Mouse (Mus musculus) forebrain, embryonic 14.5 days (tissue): ENCODE data around the gene Brd7. TPM values are rescaled to one million over a fixed set of nuclear protein-coding genes. Genes with fewer than 3 reads are reported as not detected.
A peak's percentile ranks its signal among the peaks of the same experiment; 100 is the strongest.

Source experiments
- ATAC-seq: fragments of 200-750 bp; cut with Nextera tagmentation; 2 replicates; pipeline ENCODE4 v1.8.0; 2017; ENCODE audit warnings: mild to moderate bottlenecking, moderate library complexity
- DNase-seq: peaks from one replicate; pipeline ENCODE4 v3.0.0-alpha.2; 2015; ENCODE audit warnings: low spot score
- H3K27ac ChIP-seq: fragments of 300-500 bp; sonication (generic); 2 replicates; pipeline ENCODE4 v1.5.1; 2014; ENCODE audit warnings: low read depth, mild to moderate bottlenecking, control low read depth, low read length, moderate library complexity
- H3K27me3 ChIP-seq: fragments of 300-500 bp; sonication (generic); replicated peaks from 2 replicates; pipeline ENCODE4 v1.6.1; 2014; ENCODE audit warnings: low read length, control low read depth, mixed read lengths; ENCODE audit not compliant: control insufficient read depth, insufficient read depth
- H3K36me3 ChIP-seq: fragments of 300-500 bp; sonication (generic); 2 replicates; pipeline ENCODE4 v1.6.1; 2014; ENCODE audit warnings: low read length, control low read depth; ENCODE audit not compliant: control insufficient read depth, insufficient read depth
- H3K4me1 ChIP-seq: fragments of 300-500 bp; sonication (generic); 2 replicates; pipeline ENCODE4 v1.6.1; 2014; ENCODE audit warnings: antibody characterized with exemption, low read length, control low read depth; ENCODE audit not compliant: control insufficient read depth, insufficient read depth
- H3K4me2 ChIP-seq: fragments of 300-500 bp; sonication (generic); 2 replicates; pipeline ENCODE4 v1.6.1; 2014; ENCODE audit warnings: mild to moderate bottlenecking, control low read depth, low read length
- H3K4me3 ChIP-seq: fragments of 300-500 bp; sonication (generic); 2 replicates; pipeline ENCODE4 v1.5.1; 2014; ENCODE audit warnings: low read depth, low read length, control low read depth
- H3K9ac ChIP-seq: fragments of 300-500 bp; sonication (generic); 2 replicates; pipeline ENCODE4 v1.6.1; 2014; ENCODE audit warnings: mild to moderate bottlenecking, low read length, control low read depth, moderate library complexity
- H3K9me3 ChIP-seq: fragments of 300-500 bp; sonication (generic); replicated peaks from 2 replicates; pipeline ENCODE4 v1.6.1; 2016; ENCODE audit warnings: low read length, control low read depth, mixed read lengths; ENCODE audit not compliant: control insufficient read depth
- WGBS: fragments of 180-500 bp; shearing (Covaris S2); extraction: QIAGEN DNeasy Blood & Tissue Kit; methylation state at CpG from one replicate; pipeline ENCODE4 v1.1.7; 2014; 5-methylcytosine and 5-hydroxymethylcytosine counted together
- polyA plus RNA-seq: library from polyadenylated mRNA; unstranded; fragments of >200 nt; fragmentation: Nextera tagmentation; extraction: Ambion mirVana; gene quantifications from 2 replicates; pipeline ENCODE4 v1.2.1, GENCODE M21; 2014

Brd7 gene
- polyA plus RNA-seq, 1 experiment from 2014 or later = 48.0 TPM

DNA sequence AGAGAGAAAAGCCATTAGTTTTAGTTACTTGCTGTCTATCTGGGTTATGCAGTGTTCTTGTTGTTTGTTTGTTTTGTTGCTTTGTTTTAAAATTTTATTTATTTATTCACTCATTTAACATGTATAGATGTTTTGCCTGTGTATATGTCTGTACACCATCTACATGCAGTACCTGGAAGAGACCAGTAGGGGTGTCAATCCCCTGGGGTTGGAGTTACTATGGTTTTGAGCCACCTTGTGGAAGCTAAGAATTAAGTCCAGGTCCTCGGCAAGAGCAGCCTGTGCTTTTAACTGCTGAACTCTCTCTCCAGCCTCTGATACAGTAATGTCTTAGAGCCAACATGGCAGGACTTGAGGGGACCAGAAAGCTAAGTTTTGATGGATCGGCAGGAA is 21.2 kb upstream of the Brd7 start:
- 81% methylated on average over 2 of the region's 2 CpGs for WGBS
- Histone ChIP-seq H3K36me3 (no peaks in the 10 kb centered on the region), H3K9me3 (no peaks in the 10 kb centered on the region), H3K4me3 (no peak overlapping the region), H3K4me1 (peaks cover 9% of the 10 kb centered on the region), H3K27ac (no peak overlapping the region; the same call in 1 of the 2 replicates), H3K9ac (no peak overlapping the region), H3K4me2 (no peak overlapping the region), H3K27me3 (no peaks in the 10 kb centered on the region)
- ATAC-seq (no peak), DNase-seq (no peak)

DNA sequence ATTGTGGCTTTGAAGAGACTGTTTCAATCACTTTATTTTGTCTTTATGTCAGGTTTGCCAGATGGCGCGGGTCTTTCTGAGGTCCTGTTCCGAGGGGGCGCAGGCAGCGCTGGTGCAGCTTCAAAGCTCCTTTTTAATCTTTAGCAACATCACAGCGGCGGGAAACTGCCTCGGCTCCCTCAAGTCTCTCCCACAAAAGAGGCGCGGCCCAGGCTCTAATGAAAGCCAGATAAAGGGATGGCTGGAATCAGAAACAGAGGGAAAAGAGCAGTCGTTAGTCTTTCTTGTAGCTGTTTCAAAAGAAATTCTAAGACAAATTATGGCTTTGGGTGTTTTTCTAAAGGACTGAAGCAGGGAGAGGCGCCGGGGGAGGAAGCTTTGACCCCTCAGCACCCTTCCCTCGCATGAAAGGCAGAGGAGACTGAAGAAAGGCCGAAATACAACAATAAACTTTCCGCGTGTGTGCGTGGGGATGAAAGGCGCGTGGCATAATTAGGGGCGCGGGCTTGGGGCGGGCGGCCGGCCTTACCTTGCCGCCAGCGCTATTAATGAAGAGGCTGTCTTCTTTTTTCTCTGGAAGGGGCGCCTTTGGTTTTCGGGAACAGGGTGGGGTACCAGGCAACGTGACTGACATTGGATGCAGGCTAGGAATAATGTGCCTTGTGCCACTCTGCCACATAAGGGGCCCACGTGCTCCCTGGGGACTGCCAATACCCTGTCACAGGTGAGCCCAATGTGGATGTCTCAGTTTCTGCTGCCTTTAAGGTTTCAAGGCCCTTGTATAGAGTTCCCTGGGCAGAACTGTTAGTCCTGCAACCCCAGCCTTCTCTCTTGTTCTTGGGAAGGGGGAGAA is 20.5 kb upstream of the Brd7 start:
- Histone ChIP-seq H3K9me3 (no peaks in the 10 kb centered on the region), H3K36me3 (no peaks in the 10 kb centered on the region), H3K27ac (peak overlapping the region; percentile 52), H3K4me3 (no peak overlapping the region), H3K4me1 (peaks cover 9% of the 10 kb centered on the region), H3K9ac (0 out of 2 replicates have a peak overlapping the region, but pooled peaks have one; percentile 21), H3K27me3 (no peaks in the 10 kb centered on the region), H3K4me2 (peak overlapping the region; percentile 20; the same call in 1 of the 2 replicates)
- DNase-seq (peak; percentile 80), ATAC-seq (peak; percentile 58)
- WGBS = 24% methylated on average over 31 of the region's 31 CpGs

DNA sequence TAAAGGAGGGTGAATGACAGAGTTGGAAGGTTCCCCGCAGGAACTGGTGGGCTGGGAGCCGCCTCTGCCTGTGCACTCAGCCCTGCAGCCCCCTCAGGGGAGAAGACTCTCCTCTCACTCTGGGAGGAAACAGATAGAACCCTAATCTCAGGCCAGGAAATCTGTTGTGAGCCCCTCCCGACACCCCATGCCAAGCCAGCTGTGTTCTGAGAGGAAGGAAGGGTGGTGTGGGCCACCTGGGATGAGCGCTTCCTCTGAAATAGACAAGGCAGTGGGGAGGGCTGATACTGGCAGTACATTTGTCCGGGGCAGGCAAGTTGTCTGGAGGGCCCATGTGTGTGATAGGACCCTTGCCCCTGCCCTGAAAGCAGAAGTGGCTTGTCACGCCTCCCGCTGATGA is 18.5 kb upstream of the Brd7 start:
- Histone ChIP-seq H3K36me3 (no peaks in the 10 kb centered on the region), H3K27ac (no peak overlapping the region), H3K4me1 (peaks cover 24% of the 10 kb centered on the region), H3K4me2 (no peak overlapping the region), H3K4me3 (no peak overlapping the region), H3K9ac (no peak overlapping the region), H3K27me3 (no peaks in the 10 kb centered on the region), H3K9me3 (no peaks in the 10 kb centered on the region)
- ATAC-seq (no peak), DNase-seq (no peak)
- WGBS = 90% methylated on average over 7 of the region's 7 CpGs

DNA sequence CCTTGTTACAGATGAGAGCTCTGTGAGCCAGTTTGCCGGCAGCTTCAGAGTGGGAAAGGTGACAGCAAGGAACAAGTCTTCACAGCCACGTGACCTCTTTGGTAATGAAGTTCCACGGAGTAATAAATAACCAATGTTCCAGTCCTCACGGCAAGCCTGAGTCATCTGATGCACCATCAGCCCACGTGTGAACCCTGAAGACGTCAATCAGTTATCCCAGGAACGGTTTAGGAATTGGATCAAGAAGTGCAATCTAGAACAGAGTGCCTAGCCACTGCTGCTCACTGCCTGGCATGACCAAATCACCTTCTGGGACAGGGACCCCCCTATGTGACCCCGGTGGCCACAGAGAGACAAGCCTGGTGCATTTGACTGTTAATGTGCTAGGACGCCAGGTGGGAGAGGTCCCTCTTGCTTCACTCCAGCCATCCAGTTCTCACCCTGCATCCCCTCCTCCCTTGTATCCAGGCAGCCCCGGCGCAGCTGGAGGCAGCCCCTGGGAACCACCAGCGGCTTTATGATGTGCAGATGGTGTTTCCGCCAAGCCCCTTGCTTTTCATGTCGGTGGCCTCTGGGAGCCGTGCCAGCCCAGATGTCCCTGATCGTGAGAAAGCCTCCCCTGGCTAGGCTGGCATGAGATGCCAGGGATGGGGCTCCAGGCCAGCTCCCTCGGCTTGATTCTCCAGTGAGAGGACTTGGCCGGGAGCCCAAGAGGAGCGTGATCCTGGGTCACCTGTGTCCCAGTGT is 15.0 kb upstream of the Brd7 start:
- peak; percentile 88 for DNase-seq
- Histone ChIP-seq H3K9ac (no peak overlapping the region), H3K4me3 (no peak overlapping the region), H3K27me3 (no peaks in the 10 kb centered on the region), H3K4me2 (no peak overlapping the region), H3K4me1 (peaks cover 16% of the 10 kb centered on the region), H3K36me3 (no peaks in the 10 kb centered on the region), H3K27ac (peak overlapping the region; percentile 39; the same call in 1 of the 2 replicates), H3K9me3 (no peaks in the 10 kb centered on the region)
- WGBS = 42% methylated on average over 19 of the region's 19 CpGs
- peak; percentile 90 for ATAC-seq

DNA sequence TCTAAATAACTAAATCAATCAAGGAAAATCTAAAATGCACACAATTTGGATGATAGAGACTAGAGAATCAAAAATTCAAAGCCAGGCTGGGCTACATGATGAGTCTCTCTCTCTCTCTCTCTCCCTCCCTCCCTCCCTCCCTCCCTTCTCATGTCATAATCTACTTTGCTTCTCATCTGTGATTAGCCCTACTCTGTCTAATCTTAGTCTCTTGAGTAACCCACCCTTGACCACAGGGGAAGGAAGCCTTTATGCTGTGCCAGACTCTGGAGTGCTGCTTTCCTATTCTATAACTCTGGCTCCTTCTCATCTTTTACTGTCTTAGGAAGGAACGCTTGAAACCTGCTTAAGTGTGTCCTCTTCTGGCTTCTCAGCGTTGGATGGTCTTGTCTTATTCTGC is 9.5 kb upstream of the Brd7 start:
- H3K36me3 ChIP-seq = no peaks in the 10 kb centered on the region
- no peak overlapping the region for H3K4me3 ChIP-seq
- DNase-seq = no peak
- no peaks in the 10 kb centered on the region for H3K27me3 ChIP-seq
- no peak overlapping the region for H3K4me2 ChIP-seq
- no peak overlapping the region for H3K27ac ChIP-seq
- no peaks in the 10 kb centered on the region for H3K9me3 ChIP-seq
- 93% methylated on average over 2 of the region's 2 CpGs for WGBS
- peaks cover 5% of the 10 kb centered on the region for H3K4me1 ChIP-seq
- no peak for ATAC-seq
- H3K9ac ChIP-seq = no peak overlapping the region

DNA sequence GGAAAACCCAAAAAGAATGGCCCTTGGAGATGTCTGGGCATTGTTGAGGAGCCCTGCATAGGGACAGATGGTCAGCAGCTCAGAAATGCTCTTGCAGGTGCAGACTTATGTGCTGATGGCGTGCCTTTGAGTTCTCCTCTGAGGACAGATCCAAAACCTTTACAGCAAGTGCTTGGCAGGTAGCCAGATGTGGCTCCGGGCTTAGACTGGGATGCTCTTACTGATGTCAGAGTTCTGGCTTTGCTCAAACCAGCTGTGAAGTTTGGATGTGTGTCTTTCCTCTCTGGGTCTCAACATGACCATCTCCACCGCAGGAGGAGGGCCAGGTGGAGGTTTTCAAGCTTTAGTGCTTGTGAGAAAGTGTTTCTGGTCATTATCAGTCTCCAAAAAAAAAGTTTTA is 7.8 kb upstream of the Brd7 start:
- WGBS = 52% methylated on average over 3 of the region's 3 CpGs
- H3K9me3 ChIP-seq = no peaks in the 10 kb centered on the region
- ATAC-seq (no peak), DNase-seq (no peak)
- no peaks in the 10 kb centered on the region for H3K27me3 ChIP-seq
- H3K4me3 ChIP-seq = no peak overlapping the region
- H3K9ac ChIP-seq = 0 out of 2 replicates have a peak overlapping the region, but pooled peaks have one; percentile 13
- H3K4me1 ChIP-seq = no peaks in the 10 kb centered on the region
- no peaks in the 10 kb centered on the region for H3K36me3 ChIP-seq
- H3K27ac ChIP-seq = no peak overlapping the region
- H3K4me2 ChIP-seq = no peak overlapping the region

DNA sequence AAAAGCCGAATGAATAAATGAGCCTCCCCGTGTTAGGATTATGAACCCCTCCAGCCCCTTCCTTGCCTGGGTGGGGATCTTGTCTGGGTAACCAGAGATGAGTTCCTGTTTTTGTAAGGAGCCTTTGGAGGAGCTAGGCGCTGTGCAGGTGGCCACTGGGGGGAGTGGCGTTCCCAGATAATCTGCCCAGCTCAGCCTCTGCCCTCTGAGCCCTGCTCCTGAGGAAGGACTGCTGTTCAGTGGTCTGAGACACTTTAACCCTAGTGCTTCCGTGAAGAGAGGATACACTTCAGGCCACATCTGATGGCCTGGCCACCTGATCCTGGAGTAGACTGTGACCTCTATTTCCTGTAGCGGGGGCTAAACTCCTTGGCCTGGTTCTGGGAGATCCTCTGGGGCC is 7.2 kb upstream of the Brd7 start:
- no peak for ATAC-seq
- no peak overlapping the region for H3K9ac ChIP-seq
- DNase-seq = peak; percentile 35
- H3K36me3 ChIP-seq = no peaks in the 10 kb centered on the region
- H3K27ac ChIP-seq = no peak overlapping the region
- H3K4me2 ChIP-seq = no peak overlapping the region
- no peaks in the 10 kb centered on the region for H3K27me3 ChIP-seq
- H3K4me1 ChIP-seq = no peaks in the 10 kb centered on the region
- H3K4me3 ChIP-seq = no peak overlapping the region
- 20% methylated on average over 6 of the region's 6 CpGs for WGBS
- H3K9me3 ChIP-seq = no peaks in the 10 kb centered on the region

DNA sequence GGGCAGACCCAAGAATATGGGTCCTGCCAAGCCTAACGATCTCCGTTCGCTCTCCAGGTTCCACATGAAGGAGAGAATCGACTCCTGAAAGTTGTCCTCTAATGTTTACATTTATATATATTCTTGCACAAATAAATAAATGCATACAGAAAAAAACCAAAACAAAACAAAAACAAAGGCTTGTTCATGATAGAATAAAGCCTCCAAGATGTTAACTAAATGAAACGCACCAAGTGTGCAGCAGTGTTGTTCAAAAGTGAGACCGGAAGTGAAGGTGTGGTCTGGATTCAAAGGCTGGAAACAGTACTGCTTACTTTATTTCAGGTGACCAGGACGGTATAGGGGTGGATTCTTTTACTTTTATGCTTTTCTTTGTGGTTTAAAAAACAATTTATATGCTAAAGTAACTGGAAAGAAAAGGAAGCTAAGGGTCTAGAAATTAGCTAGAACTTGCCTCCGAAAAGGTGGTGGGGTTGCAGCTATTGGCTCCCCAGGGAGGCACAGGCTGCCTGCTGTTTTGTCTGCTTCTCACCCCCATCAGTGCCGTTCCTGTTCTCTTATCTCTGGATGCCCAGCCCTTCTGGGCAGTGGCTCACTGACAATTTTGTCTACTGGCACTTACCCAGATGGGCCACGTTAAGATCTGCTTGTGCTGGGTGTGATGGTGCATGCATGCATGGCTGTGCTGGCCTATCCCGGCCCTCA is 604 bp upstream of the Brd7 start:
- H3K27me3 ChIP-seq = no peaks in the 10 kb centered on the region
- H3K9me3 ChIP-seq = no peaks in the 10 kb centered on the region
- H3K4me1 ChIP-seq = peaks cover 13% of the 10 kb centered on the region
- ATAC-seq (no peak), DNase-seq (no peak)
- peak overlapping the region; percentile 24; the same call in 1 of the 2 replicates for H3K4me2 ChIP-seq
- H3K27ac ChIP-seq = no peak overlapping the region
- H3K4me3 ChIP-seq = peak overlapping the region; percentile 98
- 33% methylated on average over 11 of the region's 11 CpGs for WGBS
- H3K9ac ChIP-seq = peak overlapping the region; percentile 97; the same call in 1 of the 2 replicates
- H3K36me3 ChIP-seq = peaks cover 17% of the 10 kb centered on the region; the same call in 1 of the 2 replicates
